Mouse (Mus musculus) heart, postnatal 14 days (tissue): Measurements from ENCODE around the gene Tfip11. TPM values are rescaled to one million over a fixed set of nuclear protein-coding genes. Genes with fewer than 3 reads are reported as not detected.
A peak's percentile ranks its signal among the peaks of the same experiment; 100 is the strongest.
"Not testable (repeated sequence)": the region's sequence is repeated elsewhere in the genome, so short reads cannot be mapped to it uniquely, and the experiment has no call there.

ENCODE experiments used
- DNase-seq, 2 experiments: peaks; one replicate each; pipeline ENCODE4 v3.0.0; 2021 to 2022
- intact Hi-C: fragments of 180-260 bp; cut with DNase I; formaldehyde crosslinking; loops from one replicate; pipeline ENCODE4 v1.15.1; 2025
- total RNA-seq, 2 experiments: library from RNA; stranded (reverse); gene quantifications; 2 replicates each; pipeline ENCODE4 v1.2.3; 2021

Tfip11 gene
- total RNA-seq, 2 experiments from 2014 or later = 18.8 to 19.5 TPM

DNA sequence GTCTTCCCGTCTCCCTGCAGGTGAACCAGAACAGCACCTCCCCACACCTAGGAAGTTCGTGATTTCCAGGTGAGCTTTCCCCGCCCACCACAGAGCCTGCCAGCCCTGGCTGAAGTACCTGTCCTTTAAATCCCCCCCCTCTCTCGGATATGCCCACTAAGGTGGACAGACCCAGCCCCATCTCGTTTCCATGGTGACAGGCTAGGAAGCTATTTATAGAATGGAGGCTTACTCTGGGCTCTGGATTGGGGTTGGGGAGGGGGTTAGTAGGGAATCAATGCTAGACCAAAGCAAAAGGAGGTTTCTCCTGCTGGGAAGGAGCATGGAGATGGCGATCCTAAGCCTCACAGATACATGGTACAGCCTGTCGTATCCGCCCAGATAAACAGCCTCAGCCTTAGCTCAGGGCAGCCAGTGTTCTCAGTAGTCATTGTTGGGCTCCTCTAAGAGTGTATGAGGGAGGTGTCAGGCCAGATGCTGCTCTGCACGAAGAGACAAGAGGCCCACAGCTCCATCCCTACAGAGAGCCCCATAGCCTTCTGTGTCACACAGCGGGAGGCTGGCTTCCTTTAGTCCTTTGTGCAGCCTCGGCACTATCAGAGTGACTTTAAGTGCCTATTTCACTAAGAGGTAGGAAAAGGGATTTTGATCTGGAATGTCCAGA lies 12.8 kb upstream of the Tfip11 start:
- intact Hi-C loops = no loop called here
- DNase-seq = no peak

DNA sequence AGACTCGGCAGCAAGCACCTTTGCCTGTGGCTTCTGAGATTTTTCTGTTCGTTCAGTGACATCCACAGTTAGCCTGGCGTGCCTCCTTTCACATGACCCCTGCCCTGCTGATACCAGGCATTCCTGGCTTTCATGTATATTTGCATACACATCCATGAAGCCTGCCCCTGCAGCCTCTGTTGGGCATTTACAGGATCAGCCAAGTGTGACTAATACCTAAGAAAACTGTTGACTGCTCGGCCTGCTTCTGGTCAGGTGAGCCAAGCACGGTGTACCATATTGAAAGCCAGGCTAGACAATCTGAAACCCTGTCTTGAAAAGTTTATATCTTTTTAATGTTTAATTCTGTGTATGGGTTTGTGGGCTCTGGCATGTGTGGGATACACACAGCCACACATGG lies 9.7 kb upstream of the Tfip11 start:
- no peak for DNase-seq
- intact Hi-C loops = no loop called here

DNA sequence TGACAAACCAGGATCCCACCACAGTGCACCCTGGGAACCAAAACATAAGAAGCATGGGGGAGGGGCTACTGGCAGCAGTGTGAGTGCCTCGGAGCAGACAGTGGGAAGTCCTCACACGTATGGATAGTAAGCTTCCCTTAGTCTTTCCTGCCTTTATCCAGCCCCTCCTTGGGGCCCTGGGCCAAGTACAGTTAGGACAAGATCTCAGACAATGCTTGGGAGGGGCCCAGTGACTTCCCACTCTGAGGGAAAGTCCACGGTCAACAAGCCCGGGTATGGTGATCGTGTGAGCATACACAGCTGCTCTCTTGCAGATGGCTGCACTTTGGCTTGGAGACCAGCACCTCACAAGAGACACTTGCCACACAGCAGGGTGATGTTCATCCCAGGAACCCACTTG lies 8.8 kb upstream of the Tfip11 start:
- DNase-seq = peak; percentile 52 to 54
- intact Hi-C loops = no loop called here

DNA sequence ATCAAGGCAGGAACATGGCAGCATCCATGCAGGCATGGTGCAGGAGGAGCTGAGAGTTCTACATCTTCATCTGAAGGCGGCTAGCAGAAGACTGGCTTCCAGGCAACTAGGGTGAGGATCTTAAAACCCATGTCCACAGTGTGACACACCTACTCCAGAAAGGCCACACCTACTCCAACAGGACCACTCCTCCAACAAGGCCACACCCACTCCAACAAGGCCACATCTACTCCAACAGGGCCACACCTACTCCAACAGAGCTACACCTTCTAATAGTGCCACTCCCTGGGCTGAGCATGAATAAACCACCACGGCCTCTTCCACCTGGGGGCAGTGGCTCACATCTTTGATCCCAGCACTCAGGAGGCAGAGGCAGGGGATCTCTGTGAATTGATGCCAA lies 6.8 kb upstream of the Tfip11 start:
- DNase-seq, intact Hi-C loops: not testable (repeated sequence)

DNA sequence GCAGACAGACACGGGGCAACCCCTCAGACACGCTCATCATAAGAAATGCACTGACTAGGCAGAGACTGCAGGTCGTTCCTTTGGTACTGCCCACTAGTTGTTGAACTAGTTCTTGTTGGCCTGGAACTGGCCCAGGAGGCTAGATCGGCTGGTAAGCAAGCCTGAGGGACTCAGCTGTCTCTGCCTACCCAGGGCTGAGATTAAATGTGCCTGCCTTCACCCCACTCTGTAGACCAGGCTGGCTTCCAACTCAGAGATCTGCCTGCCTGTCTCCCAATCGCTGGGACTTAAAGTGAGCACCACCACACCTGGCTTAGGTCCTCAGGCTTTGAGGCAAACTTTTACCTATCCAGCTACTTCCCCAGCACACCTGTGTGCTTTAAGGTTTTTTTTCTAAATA lies 5.8 kb upstream of the Tfip11 start:
- DNase-seq = no peak
- intact Hi-C loops = no loop called here

DNA sequence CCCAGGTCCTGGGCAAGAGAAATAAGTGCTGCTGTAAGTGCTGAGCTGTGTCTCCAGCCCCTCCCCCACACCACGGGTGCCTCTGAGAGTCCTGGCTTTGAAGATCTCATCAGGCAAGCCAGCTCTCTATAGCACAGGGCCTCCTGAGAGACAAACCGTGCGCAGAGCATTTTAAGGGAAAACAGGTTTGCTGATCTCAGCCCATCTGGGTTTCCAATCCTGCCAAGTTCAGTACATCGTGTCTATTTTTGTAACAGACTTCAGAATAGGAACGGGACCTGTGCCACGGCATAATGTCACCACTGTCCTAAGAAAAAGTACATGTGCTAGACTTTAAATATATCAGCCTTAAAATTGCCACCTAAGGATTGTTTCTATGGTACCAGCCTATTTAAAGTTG lies 5.2 kb upstream of the Tfip11 start:
- DNase-seq = peak in 1 of 2 experiments; percentile 28
- intact Hi-C loops = no loop called here

DNA sequence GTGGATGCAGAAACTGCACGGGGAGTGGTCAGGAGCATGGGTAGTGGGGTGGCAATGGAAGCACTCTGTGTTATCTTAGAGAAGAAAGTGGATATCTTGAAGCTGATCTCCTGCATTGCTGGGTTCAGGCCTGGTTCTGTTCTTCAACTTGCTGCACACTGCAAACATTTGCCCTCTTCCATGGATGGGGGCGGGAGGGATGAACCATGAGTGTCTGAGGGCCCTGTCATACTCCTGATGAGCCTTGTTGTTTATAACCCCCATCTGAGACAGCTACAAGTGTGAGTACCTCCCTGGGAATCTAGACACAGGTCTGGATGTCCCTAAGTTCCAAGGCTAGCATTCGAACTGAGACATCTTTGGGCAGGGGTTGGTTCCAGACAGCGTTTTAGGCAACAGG lies 4.8 kb upstream of the Tfip11 start:
- no peak for DNase-seq
- intact Hi-C loops = no loop called here

DNA sequence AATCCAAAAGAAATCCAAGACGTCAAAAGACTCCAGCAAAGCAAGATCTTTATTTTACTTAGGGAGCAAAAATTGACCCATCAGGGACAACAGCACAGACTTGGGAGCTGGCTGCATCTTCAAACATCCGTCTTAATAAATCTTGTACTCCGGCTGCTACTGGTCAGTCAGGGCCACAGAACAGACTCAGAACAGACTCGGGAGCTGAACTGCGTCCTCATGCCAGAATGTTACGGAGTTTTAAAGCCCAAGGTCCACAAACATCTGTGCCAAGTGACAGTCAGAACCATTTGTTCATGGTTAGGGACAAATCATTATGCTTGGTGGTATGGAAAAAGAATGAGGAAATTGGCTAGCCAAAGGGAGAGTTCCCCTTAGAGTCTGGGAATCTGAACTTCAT lies 2.9 kb upstream of the Tfip11 start:
- intact Hi-C loops = loop anchor here (2.0 kb wide), 1 partner anchor 44 kb away; no protein-coding TSS in a partner anchor
- DNase-seq = no peak

DNA sequence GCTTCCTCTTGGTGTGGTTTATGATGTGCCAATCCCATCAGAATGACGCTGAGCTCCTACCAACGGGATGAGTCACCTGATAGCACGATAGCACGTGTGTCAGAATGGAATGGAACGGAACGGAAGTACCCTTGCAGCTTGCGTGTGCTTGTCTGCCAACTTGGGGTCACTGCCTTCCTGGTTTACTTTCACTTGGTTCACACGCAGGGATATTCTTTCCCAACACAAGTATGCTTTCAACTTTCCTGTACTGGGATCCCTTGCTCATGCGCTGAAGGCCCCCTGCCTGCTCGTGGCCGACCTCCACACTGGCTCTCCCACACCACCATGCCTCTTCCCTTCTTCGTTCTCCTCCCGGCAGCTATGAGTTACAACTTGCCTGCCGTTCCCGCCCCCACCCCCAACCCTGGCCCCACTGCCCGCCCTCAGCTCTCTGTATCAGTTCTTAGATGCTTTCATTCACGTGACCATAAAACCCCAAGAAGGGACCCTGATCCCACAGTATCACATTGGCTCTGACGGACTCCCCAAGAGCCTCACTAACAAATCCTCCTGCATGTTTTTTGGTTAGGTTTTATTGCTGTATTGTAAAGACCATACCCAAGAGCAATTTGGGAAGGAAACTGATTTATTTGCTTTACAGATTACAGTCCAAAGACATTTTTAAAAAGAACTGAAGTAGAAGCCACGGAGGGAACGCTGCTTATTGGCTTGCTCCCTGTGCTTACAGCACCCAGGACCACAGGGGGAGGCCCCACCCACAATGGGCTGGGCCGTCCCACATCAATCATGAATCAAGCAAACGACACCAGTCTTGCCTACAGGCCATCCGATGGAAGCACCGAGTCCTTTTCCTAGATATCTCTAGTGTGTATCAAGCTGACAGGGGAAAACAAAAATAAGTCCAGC lies 1.3 kb upstream of the Tfip11 start:
- peak in 1 of 2 experiments; percentile 36 for DNase-seq
- intact Hi-C loops = no loop called here

DNA sequence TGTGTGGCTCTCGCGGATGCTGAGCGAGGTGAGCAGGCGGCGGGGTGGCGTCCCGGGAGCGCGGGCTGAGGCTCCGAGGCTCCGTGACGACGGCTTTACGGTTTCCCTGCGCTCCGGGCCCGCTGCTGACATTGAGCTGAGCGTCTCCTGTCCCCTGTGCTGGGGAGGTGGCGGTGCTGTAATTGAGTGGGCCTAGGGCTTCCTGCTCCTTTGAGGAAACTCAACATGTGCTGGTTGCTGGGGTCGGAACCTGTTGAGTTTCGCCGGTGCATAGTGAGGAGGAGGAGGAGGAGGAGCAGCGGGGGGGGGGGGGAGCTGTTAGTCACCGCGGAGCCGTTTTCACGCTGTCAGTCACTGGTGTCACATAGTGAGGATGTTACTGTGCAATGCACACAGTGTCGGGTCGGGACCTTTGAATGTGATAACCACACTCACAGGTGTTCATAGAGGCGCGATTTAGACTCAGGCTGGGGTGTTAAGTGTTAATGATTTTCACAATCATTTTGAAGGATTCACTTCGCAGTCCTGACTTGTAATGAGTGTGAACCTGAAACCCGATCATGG lies 370 bp downstream of the Tfip11 start:
- intact Hi-C loops = loop anchor here (1.0 to 2.0 kb wide), 2 partner anchors 15 to 86 kb away; no protein-coding TSS in a partner anchor
- no peak for DNase-seq

DNA sequence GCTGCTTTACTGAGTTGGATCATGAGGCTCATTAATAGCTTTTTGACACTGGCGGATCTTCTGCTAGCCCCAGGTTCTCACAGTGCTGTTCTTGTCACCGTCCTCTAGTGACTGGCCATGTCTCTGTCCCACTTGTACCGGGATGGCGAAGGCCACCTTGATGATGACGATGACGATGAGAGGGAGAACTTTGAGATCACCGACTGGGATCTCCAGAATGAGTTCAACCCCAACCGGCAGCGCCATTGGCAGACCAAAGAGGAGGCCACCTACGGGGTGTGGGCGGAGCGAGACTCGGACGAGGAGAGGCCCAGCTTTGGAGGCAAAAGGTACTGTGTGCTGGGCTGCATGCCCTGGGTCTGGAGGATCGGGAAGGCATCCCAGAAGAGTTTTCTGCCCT lies 1.7 kb downstream of the Tfip11 start:
- DNase-seq = no peak
- intact Hi-C loops = loop anchor here (2.0 kb wide), 1 partner anchor 87 kb away; no protein-coding TSS in a partner anchor

DNA sequence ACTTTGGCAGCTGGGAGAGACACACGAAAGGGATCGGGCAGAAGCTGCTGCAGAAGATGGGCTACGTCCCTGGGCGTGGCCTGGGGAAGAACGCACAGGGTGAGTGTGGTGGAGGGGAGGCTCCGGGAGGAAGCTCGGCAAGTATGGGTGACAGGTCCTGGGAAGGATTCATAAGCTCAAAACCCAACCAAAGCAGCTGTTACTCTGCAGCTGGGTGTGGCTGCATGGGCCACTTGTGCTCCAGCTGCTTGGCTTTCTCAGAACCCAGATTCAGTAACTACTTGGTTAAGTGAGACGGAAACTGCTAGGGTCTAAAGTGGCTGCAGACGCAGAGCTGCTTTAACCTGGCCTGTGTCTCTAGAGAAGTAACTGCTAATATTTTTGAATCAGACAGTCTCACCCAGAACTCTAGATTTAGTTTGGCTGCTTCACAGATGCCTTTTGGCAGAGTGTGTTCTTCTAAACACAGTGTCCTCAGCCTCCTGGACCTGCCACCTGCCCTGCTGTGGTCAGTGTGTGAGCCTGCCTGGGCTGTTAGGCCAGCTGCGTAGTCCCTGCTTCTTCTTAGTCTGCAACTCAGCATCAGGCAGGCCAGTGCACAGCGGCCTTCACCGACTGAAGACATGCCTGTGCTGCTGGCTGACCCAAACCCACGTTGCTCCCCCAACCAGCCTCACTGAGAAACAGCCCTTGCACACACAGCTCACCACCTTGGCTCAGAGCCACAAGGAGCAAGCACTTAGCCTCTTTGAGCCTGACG lies 3.8 kb downstream of the Tfip11 start:
- intact Hi-C loops = no loop called here
- DNase-seq = no peak

DNA sequence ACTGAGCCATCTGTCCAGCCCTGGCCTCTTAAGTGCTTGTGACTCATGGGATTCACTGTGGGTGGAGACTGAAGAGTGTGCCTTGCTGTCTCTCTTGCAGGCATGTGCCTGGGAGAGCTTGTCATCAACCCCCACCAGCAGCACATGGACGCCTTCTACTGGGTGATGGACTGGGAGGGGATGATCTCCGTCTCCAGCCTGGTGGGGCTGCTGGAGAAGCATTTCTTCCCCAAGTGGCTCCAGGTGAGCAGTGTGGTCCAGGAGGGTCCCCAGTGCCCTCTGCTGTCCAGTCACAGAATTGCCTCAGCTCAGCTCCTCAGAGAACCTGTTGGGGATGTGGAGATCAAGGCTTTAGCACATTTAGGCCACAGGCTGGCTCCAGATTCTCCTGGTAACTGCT lies 9.3 kb downstream of the Tfip11 start:
- DNase-seq = peak; percentile 62 to 72
- intact Hi-C loops = loop anchor here (1.0 kb wide), 1 partner anchor 95 kb away; no protein-coding TSS in a partner anchor

DNA sequence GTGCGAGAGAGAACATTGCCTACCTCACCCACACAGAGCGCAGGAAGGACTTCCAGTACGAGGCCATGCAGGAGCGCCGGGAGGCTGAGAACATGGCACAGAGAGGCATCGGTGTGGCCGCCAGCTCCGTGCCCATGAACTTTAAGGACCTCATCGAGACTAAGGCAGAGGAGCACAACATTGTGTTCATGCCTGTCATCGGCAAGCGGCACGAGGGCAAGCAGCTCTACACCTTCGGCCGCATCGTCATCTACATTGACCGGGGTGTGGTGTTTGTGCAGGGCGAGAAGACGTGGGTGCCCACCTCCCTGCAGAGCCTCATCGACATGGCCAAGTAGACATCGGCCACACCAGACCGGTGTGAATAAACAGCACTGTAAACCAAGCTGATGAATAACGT lies 10.8 kb downstream of the Tfip11 start:
- no peak for DNase-seq
- intact Hi-C loops = no loop called here

DNA sequence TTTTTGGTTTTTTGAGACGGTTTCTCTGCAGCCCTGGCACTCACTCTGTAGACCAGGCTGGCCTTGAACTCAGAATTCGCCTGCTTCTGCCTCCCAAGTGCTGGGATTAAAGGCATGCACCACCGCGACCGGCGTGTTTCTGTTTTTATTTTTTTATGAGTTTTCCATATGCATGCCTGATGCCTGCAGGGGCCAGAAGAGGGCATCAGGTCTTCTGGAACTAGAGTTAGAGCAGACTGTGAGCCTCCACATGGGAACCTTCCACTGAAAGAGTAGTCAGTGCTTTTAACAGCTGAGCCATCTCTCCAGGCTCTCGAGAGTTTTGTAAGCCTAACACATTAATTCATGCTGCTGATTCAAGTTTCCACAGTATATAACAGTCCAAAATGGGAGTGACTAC lies 13.1 kb downstream of the Tfip11 start:
- intact Hi-C loops = no loop called here
- DNase-seq = no peak

DNA sequence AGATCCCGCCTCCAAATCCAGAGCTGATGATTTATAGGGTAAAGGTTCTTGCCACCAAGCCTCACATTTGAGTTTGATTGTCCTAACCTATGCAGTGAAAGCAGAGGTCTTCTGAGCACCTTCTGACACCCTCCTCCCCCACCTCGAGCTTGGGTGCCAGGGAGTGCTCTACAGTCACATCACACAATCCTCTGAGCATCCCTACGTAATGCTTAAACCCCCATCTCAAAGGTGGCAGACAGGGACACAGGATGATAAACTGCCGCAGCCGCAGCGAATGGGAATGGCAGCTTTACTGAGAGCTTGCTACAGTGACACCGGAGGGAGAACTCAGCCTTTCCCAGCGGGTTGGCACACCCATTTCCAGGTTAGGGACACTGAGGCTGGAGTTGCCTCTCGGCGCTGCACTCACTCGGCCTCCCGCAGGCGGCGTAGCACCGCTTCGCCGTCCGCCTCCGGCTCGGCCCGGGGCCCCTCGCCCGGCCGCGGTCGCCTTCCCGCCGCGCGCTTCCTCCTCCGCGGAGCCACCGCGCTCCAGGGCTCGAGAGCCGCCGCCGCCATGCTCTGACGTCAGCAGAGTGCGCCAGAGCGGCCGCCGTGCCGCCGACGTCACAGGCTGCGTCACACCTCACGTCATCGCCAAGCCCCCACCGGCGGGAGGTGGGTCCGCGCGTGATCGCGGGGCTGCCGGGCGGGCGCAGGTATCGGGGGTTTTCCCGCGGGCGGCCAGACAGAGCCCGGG lies 16.5 kb downstream of the Tfip11 start, which contains the start of the genes Srrd and Hps4:
Gene Srrd (minus strand): TSS at position 578 of the 742 bp plus-strand sequence.
Gene Hps4 (plus strand): TSS at position 621 of the 742 bp plus-strand sequence.
- intact Hi-C loops = loop anchor here (5.0 kb wide), 1 partner anchor 85 kb away; no protein-coding TSS in a partner anchor
- peak; percentile 91 to 93 for DNase-seq

DNA sequence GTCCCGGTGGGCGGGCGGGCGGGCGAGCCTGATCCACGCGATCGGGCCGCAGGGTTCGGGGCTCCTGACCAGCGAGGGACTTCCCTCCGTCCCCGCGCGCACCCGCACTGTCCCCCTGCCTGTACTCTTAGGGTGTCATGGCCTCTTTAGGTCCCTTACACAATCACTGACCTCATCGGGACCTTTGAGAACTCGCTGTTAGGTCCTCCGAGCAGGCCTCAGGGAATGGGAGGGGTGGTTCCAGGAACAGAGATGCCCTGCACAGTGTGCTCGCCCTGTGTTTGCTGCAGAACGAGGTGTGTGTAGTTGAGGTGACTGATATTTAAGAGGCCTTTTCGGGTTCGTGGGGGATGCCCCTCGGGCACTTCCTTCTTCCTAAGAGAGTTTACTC lies 17.0 kb downstream of the Tfip11 start:
- no peak for DNase-seq
- intact Hi-C loops = loop anchor here (5.0 kb wide), 1 partner anchor 84 kb away; no protein-coding TSS in a partner anchor

DNA sequence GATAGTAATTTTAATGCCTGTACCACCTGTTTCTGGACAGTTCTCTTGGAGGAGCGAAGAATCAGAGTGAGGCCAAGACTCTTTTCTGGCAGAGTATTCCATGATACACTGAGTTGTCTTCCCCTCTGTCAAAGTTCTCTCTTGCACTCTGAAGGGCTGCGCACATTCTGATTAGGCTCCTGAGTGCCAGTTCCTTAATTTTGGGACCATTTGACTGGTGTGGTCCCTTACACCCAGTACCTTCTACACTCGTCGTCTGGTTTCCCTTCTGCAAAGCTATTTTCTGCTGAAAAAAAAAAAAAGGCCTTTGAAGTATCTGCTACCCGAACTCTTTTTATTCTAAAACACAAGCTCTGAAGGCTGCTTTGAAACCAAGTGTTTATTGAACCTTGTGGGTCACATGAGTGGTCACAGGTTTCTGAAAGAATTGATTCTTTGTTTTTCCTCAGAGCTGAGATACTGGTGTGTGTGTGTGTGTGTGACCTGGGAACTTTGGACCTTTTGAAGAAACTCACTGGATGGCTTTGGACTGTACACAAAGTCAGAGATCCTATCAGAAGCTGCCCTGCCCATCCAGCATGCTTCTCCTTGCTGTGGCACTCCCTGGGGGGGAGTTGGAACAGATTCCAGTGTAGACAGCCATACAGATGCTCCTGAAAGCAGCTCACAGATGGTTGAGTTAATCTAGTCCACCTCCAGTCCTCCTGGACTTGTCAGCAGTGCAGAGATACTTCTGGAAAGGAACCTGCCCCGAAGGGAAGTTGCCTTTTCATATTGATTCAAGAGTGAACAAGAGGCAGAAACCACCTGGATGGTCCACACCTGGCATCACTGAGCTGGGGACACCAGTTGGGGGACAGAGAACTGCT lies 18.2 kb downstream of the Tfip11 start:
- intact Hi-C loops = loop anchor here (5.0 kb wide), 1 partner anchor 83 kb away; no protein-coding TSS in a partner anchor
- no peak for DNase-seq
